Mouse (Mus musculus) cerebellum, postnatal 4 days (tissue): Measurements from ENCODE around the gene Pgm5.
"Not testable (repeated sequence)": the region's sequence is repeated elsewhere in the genome, so short reads cannot be mapped to it uniquely, and the experiment has no call there.

Source experiments
- DNase-seq, 2 experiments: peaks; one replicate each; pipeline ENCODE4 v3.0.0; 2022; ENCODE audit warnings: low spot score in 2 of 2, mixed read lengths in 1 of 2

The Pgm5 gene

GRCm38 (mm10) chr19:24707071-24707906, 154.4 kb downstream of the Pgm5 start:
- DNase-seq = no peak

- peak in 1 of 2 experiments; percentile 26 for DNase-seq
These were observed 156.3 kb downstream of the Pgm5 start for GRCm38 (mm10) chr19:24705395-24705794.

- no peak for DNase-seq
These were observed 157.3 kb downstream of the Pgm5 start for GRCm38 (mm10) chr19:24704326-24704725.

GRCm38 (mm10) chr19:24703680-24704079, 158.0 kb downstream of the Pgm5 start:
- DNase-seq = no peak

GRCm38 (mm10) chr19:24703168-24703567, 158.5 kb downstream of the Pgm5 start:
- not testable (repeated sequence) for DNase-seq

GRCm38 (mm10) chr19:24701716-24702115, 159.9 kb downstream of the Pgm5 start:
- no peak for DNase-seq

- no peak for DNase-seq
These were observed 161.0 kb downstream of the Pgm5 start for GRCm38 (mm10) chr19:24700664-24701063.

- no peak for DNase-seq
These were observed 161.7 kb downstream of the Pgm5 start for GRCm38 (mm10) chr19:24699910-24700309.

GRCm38 (mm10) chr19:24699196-24699595, 162.5 kb downstream of the Pgm5 start:
- no peak for DNase-seq

GRCm38 (mm10) chr19:24698651-24699050, 163.0 kb downstream of the Pgm5 start:
- DNase-seq = no peak

- DNase-seq = no peak
These were observed 163.7 kb downstream of the Pgm5 start for GRCm38 (mm10) chr19:24697946-24698345.

GRCm38 (mm10) chr19:24692691-24693090, 169.0 kb downstream of the Pgm5 start:
- no peak for DNase-seq

GRCm38 (mm10) chr19:24689531-24689930, 172.1 kb downstream of the Pgm5 start:
- DNase-seq = no peak

- no peak for DNase-seq
These were observed 173.3 kb downstream of the Pgm5 start for GRCm38 (mm10) chr19:24688327-24688726.

- no peak for DNase-seq
These were observed 175.2 kb downstream of the Pgm5 start for GRCm38 (mm10) chr19:24686411-24686810.

GRCm38 (mm10) chr19:24683016-24683720, 178.5 kb downstream of the Pgm5 start:
- no peak for DNase-seq

- DNase-seq = no peak
These were observed 184.2 kb downstream of the Pgm5 start for GRCm38 (mm10) chr19:24677242-24677984.

- DNase-seq = no peak
These were observed 185.2 kb downstream of the Pgm5 start for GRCm38 (mm10) chr19:24676429-24676828.

- no peak for DNase-seq
These were observed 187.9 kb downstream of the Pgm5 start, which contains the start of gene Tmem252 for GRCm38 (mm10) chr19:24673762-24674161. Gene Tmem252, plus strand, starts transcription at chr19:24674008.

- DNase-seq = no peak
These were observed 188.3 kb downstream of the Pgm5 start for GRCm38 (mm10) chr19:24673331-24673730.

GRCm38 (mm10) chr19:24672366-24672960, 189.2 kb downstream of the Pgm5 start:
- no peak for DNase-seq

- no peak for DNase-seq
These were observed 190.1 kb downstream of the Pgm5 start for GRCm38 (mm10) chr19:24671571-24671970.
